Mouse (Mus musculus) right cerebral cortex, postnatal 4 days (tissue): ENCODE measurements at regions not wholly inside any gene's neighbourhood (a gene's known extent, or its start where the extent isn't known, plus 50 kb on each side); places are given as distances from the start of the nearest gene placed in this dataset.
"Not testable (repeated sequence)": the region's sequence is repeated elsewhere in the genome, so short reads cannot be mapped to it uniquely, and the experiment has no call there.

Experiments used
- DNase-seq: peaks from one replicate; pipeline ENCODE4 v3.0.0-alpha.2; 2022

GRCm38 (mm10) chr3:138609749-138610148 is 83.8 kb downstream of the Eif4e start:
- no peak for DNase-seq

DNA sequence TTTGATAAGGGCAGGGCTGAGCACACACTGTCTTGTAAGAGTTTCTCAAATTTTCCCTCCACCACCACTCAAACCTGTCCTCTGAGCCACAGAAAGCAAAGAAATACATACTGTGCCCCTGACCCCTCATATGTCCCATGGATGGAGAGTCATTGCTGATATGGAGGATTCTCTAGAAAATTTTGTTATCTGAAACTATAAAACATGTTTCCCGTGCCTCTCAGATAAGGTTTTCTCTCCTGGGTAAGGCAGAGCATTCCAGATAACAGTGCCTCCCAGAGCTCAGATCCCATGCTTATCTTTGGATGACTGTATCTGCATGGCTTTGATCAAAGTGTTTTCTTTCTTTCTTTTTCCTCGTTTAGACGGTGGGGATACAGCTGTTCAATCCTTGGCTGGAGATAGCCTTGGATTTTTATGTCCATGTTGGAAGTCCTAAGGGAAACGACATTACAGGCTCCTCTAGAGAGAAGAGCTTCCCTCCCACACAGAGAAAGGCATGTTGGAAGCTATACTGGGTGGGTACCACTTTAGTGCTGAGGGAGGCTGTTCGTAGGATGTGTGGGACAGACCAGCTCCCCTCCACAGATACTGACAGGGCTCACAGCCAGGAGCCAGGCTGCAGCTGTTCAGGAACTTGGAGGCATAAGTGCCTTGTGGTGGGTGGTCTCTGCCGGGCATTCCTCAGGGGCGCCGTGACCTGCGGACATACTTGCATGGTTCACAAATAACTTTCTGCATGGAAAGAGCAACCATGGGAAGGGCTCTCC is 87.1 kb downstream of the Eif4e start:
- DNase-seq: no peak

DNA sequence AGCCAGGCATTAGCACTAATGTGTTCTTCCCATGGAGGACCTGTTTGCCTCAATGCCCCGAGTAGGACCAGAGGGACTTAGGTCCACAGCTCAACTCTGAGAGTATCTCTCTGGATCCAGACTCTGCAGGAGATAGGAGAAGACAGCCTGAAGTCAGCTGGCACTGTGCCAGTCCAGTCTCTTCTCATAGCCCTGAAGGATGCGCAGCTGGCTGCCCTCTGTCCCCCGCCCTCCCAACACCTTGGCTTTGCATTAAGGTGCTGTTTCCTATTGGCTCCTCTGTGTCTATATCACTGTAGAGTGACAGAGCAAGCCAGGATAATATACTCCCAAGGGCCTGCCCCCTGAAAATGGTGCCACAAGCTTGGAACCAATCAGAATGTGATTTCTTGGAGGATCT is 87.7 kb downstream of the Eif4e start:
- DNase-seq: no peak

GRCm38 (mm10) chr3:138614899-138615298 is 88.9 kb downstream of the Eif4e start:
- no peak for DNase-seq

- no peak for DNase-seq
Observed at GRCm38 (mm10) chr3:138620263-138620662, 94.3 kb downstream of the Eif4e start.

DNA sequence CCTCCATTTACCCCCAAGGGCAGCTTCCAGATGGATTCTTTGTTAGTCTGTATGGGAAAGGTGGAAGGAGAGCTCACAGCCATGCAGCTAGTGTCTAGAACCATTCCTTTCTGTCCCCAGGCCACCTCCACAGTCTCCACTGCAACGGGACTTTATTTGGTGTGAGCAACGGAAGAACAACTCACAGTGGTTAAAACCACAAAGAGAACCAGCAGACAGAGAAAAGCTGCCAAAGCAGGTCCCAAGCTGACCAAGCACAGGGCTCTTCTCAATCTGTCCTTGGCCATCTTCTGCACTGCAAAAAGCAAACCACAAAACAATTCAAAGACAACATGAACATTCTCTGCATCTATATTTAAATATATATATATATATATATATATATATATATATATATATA is 98.1 kb downstream of the Eif4e start:
- DNase-seq: no peak

- no peak for DNase-seq
Observed at GRCm38 (mm10) chr3:138626230-138626629, 100.3 kb downstream of the Eif4e start.

DNA sequence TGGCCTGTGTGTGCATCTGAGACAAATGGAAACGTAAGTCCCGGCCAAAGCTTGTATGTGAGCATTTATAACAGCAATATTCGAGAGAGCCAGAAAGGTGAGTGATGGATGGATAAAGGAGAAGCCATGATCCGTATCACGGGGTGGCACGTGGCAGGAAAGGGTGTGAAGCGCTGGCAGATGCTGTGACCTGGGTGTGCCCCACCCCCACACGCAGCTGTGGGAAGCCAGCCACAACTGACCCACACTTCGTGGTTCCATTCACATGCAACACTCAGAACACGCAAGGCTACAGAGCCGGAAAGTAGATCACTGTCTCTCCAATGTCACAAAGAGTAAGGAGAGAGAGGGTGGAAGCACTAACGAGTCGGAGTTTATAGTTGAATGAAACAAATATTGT is 104.3 kb downstream of the Eif4e start:
- no peak for DNase-seq

GRCm38 (mm10) chr3:138632086-138632485 is 106.1 kb downstream of the Eif4e start:
- DNase-seq: no peak

- DNase-seq: no peak
Observed at GRCm38 (mm10) chr3:138642026-138642425, 100.0 kb upstream of the Tspan5 start.

GRCm38 (mm10) chr3:138643951-138644285 is 98.1 kb upstream of the Tspan5 start:
- DNase-seq: no peak

- peak; percentile 26 for DNase-seq
Observed at GRCm38 (mm10) chr3:138644286-138644951, 97.6 kb upstream of the Tspan5 start.

DNA sequence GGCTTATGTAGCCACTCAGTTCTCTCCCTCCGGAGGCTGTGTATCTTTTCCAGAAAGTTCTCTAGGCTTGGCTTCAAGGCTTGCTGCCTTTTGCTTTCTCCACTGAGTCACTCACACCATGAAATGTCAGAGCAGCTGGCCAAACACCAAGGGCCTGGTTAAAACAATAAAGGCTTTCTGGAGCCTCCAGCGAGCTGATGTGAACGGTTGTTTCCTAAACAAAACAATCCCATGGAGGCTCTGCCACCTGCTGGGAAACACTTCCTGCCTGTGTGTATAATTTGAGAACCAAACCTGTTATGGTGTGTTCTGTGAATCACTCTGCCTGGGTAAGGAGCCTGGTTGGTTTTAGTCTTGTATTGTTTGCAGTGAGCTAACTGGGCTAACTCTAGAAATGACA is 96.7 kb upstream of the Tspan5 start:
- peak; percentile 20 for DNase-seq

DNA sequence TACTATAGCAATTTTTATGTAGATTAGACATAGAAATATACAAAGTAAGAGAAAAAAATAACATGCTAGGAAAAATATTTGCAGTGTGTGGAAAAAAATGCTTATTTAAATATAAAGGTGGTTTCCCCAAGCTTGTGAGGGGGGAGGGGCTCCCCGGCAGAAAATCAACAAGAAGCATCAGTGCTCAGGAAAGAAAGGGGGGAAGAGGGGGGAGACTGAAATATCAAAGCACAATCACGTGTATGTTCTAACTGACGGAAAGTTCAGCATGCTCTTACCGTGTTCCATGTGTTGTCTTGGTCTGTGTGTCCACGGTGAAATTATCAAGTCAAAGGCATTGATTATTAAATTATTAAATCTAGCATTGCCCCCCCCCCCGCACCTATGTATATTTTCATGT is 92.3 kb upstream of the Tspan5 start:
- DNase-seq: no peak

DNA sequence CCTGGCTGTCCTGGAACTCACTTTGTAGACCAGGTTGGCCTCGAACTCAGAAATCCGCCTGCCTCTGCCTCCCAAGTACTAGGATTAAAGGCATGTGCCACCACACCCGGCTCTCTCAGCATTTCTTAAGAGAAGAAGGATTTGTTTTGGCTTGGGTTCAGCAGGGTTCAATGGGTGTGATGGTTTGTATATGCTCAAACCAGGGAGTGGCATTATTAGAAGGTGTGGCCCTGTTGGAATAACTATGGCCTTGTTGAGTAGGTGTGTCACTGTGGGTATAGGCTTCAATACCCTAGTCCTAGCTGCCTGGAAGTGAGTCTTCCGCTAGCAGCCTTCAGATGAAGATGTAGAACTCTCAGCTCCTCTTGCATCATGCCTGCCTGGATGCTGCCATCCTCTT is 91.3 kb upstream of the Tspan5 start:
- DNase-seq: not testable (repeated sequence)

- no peak for DNase-seq
Observed at GRCm38 (mm10) chr3:138651361-138652205, 90.4 kb upstream of the Tspan5 start.

DNA sequence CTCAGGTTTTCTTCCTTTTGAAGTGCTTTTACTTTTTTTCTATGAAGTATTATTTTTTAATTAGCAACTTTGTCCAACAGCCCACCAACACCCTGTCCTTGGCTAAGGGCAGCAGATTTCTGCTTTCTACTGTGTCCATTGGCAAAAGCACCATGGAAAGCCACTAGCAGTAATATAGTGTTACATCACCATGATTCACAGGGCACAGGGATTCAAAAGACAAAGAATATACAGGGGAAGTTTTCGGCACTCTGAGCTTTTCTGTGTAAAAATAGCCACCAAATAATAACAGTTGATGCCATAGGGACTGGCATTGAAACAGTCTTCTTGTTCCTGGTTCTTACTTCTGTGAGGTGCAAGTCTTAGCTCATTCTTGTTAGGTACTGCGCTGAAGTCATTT is 89.8 kb upstream of the Tspan5 start:
- no peak for DNase-seq

- DNase-seq: no peak
Observed at GRCm38 (mm10) chr3:138652685-138653084, 89.3 kb upstream of the Tspan5 start.

DNA sequence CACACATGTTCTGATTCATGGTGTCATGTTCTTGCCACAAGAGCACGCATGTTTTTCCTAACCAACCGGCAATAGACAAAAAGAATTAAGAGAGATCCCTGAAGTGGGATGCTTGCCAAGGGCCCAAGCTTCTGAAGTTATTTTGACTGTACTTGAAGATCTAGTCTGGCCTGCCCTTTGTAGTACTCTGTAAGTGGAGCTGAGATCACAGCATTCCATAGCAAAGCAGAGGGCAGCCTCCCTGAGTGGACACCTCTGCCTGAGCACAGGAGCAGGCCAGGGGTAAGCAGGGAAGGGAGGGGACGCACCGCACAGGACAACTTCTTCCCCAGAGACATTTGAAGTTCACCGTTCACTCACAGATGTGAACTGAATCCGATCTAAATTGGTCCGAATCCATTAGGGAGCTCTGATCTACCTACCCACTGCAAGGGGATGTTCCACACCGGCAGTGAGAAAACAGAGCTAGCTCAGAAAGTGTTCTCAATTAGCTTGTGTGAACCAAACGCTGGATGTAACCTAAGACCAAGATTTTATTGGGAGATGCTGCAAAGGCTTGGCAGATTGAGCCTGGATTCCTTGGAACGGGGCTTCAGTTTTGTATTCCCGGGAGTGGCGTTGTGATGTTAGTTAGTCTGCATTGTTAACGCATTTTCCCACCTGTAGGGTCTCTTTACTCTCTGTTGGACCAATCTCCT is 88.3 kb upstream of the Tspan5 start:
- no peak for DNase-seq

GRCm38 (mm10) chr3:138654610-138655371 is 87.2 kb upstream of the Tspan5 start:
- DNase-seq: no peak

GRCm38 (mm10) chr3:138655479-138655878 is 86.5 kb upstream of the Tspan5 start:
- no peak for DNase-seq

- no peak for DNase-seq
Observed at GRCm38 (mm10) chr3:138662625-138663024, 79.4 kb upstream of the Tspan5 start.
